Mouse (Mus musculus): ENCODE data around the gene Rin1. TPM values are rescaled to one million over a fixed set of nuclear protein-coding genes. Genes with fewer than 3 reads are reported as not detected.
"Not testable (repeated sequence)": the region's sequence is repeated elsewhere in the genome, so short reads cannot be mapped to it uniquely, and the experiment has no call there.

The Rin1 gene
- polyA plus RNA-seq, 1 experiment from 2014 or later = 1.4 TPM

- H3K4me1 ChIP-seq = peaks cover 58% of the 10 kb centered on the region
- H3K4me3 ChIP-seq = peak overlapping the region; percentile 31
- H3K36me3 ChIP-seq = no peaks in the 10 kb centered on the region
- H3K9ac ChIP-seq = peak overlapping the region; percentile 57
- H3K4me2 ChIP-seq (replicated peaks) = peak overlapping the region; percentile 64
- WGBS = under 1% methylated on average over 40 of the region's 40 CpGs
- H3K27ac ChIP-seq = peak overlapping the region; percentile 87
- ATAC-seq (ENCODE audit: low FRiP score) = peak; percentile 82
- H3K27me3 ChIP-seq = peaks cover 48% of the 10 kb centered on the region
- H3K9me3 ChIP-seq (replicated peaks) = no peaks in the 10 kb centered on the region
Measured at GRCm38 (mm10) chr19:5071545-5072369, 21.5 kb downstream of the Rin1 start.

GRCm38 (mm10) chr19:5072389-5073019, 22.2 kb downstream of the Rin1 start:
- H3K9me3 ChIP-seq (replicated peaks) = no peaks in the 10 kb centered on the region
- H3K27ac ChIP-seq = peak overlapping the region; percentile 87
- H3K9ac ChIP-seq = peak overlapping the region; percentile 57; the same call in 1 of the 2 replicates
- H3K4me2 ChIP-seq (replicated peaks) = peak overlapping the region; percentile 64
- peaks cover 41% of the 10 kb centered on the region for H3K27me3 ChIP-seq
- ATAC-seq (ENCODE audit: low FRiP score) = peak; percentile 23
- peaks cover 51% of the 10 kb centered on the region for H3K4me1 ChIP-seq
- H3K36me3 ChIP-seq = no peaks in the 10 kb centered on the region
- WGBS = 3% methylated on average over 20 of the region's 20 CpGs
- H3K4me3 ChIP-seq = peak overlapping the region; percentile 31

GRCm38 (mm10) chr19:5073028-5073427, 22.7 kb downstream of the Rin1 start:
- H3K4me2 ChIP-seq (replicated peaks) = peak overlapping the region; percentile 64
- peak; percentile 38; the same call in 1 of the 2 replicates for ATAC-seq (ENCODE audit: low FRiP score)
- H3K36me3 ChIP-seq = no peaks in the 10 kb centered on the region
- 2% methylated on average over 15 of the region's 15 CpGs for WGBS
- H3K4me3 ChIP-seq = peak overlapping the region; percentile 10; the same call in 1 of the 2 replicates
- H3K27me3 ChIP-seq = peaks cover 36% of the 10 kb centered on the region
- H3K4me1 ChIP-seq = peaks cover 46% of the 10 kb centered on the region
- H3K27ac ChIP-seq = peak overlapping the region; percentile 87; the same call in 1 of the 2 replicates
- no peak overlapping the region for H3K9ac ChIP-seq
- no peaks in the 10 kb centered on the region for H3K9me3 ChIP-seq (replicated peaks)

- Histone ChIP-seq H3K27ac (no peak overlapping the region), H3K4me2 (replicated peaks) (no peak overlapping the region), H3K9ac (no peak overlapping the region), H3K4me3 (no peak overlapping the region), H3K4me1 (peaks cover 41% of the 10 kb centered on the region), H3K36me3 (no peaks in the 10 kb centered on the region), H3K9me3 (replicated peaks) (no peaks in the 10 kb centered on the region), H3K27me3 (peaks cover 32% of the 10 kb centered on the region)
- ATAC-seq (ENCODE audit: low FRiP score) = no peak
- WGBS = 45% methylated on average over 5 of the region's 5 CpGs
Measured at GRCm38 (mm10) chr19:5073518-5073917, 23.2 kb downstream of the Rin1 start.

- Histone ChIP-seq H3K9ac (no peak overlapping the region), H3K27me3 (peaks cover 57% of the 10 kb centered on the region), H3K27ac (no peak overlapping the region), H3K4me2 (replicated peaks) (no peak overlapping the region), H3K9me3 (replicated peaks) (no peaks in the 10 kb centered on the region), H3K4me1 (no peaks in the 10 kb centered on the region), H3K4me3 (no peak overlapping the region), H3K36me3 (no peaks in the 10 kb centered on the region)
- ATAC-seq (ENCODE audit: low FRiP score) = no peak
- 89% methylated on average over 1 of the region's 1 CpGs for WGBS
Measured at GRCm38 (mm10) chr19:5079279-5079678, 29.0 kb downstream of the Rin1 start.

- no peak overlapping the region for H3K27ac ChIP-seq
- H3K4me3 ChIP-seq = no peak overlapping the region
- no peaks in the 10 kb centered on the region for H3K36me3 ChIP-seq
- WGBS = 67% methylated on average over 18 of the region's 18 CpGs
- H3K9me3 ChIP-seq (replicated peaks) = no peaks in the 10 kb centered on the region
- H3K4me2 ChIP-seq (replicated peaks) = no peak overlapping the region
- peaks cover 9% of the 10 kb centered on the region for H3K4me1 ChIP-seq
- no peak for ATAC-seq (ENCODE audit: low FRiP score)
- peaks cover 75% of the 10 kb centered on the region for H3K27me3 ChIP-seq
- H3K9ac ChIP-seq = no peak overlapping the region
Measured at GRCm38 (mm10) chr19:5082005-5082404, 31.7 kb downstream of the Rin1 start.

- no peak overlapping the region for H3K9ac ChIP-seq
- WGBS = 75% methylated on average over 24 of the region's 24 CpGs
- H3K27ac ChIP-seq = no peak overlapping the region
- peaks cover 75% of the 10 kb centered on the region for H3K27me3 ChIP-seq
- H3K36me3 ChIP-seq = no peaks in the 10 kb centered on the region
- no peak overlapping the region for H3K4me2 ChIP-seq (replicated peaks)
- H3K9me3 ChIP-seq (replicated peaks) = no peaks in the 10 kb centered on the region
- peaks cover 13% of the 10 kb centered on the region for H3K4me1 ChIP-seq
- no peak overlapping the region for H3K4me3 ChIP-seq
- ATAC-seq (ENCODE audit: low FRiP score) = no peak
Measured at GRCm38 (mm10) chr19:5082596-5082995, 32.3 kb downstream of the Rin1 start.

GRCm38 (mm10) chr19:5083961-5084833, 33.9 kb downstream of the Rin1 start:
- Histone ChIP-seq H3K4me2 (replicated peaks) (peak overlapping the region; percentile 83), H3K4me1 (peaks cover 19% of the 10 kb centered on the region), H3K27ac (no peak overlapping the region), H3K9me3 (replicated peaks) (no peaks in the 10 kb centered on the region), H3K4me3 (peak overlapping the region; percentile 49), H3K9ac (peak overlapping the region; percentile 63; the same call in 1 of the 2 replicates), H3K36me3 (no peaks in the 10 kb centered on the region), H3K27me3 (peaks cover 71% of the 10 kb centered on the region)
- no peak for ATAC-seq (ENCODE audit: low FRiP score)
- 71% methylated on average over 3 of the region's 3 CpGs for WGBS

- no peak for ATAC-seq (ENCODE audit: low FRiP score)
- H3K4me2 ChIP-seq (replicated peaks) = peak overlapping the region; percentile 83
- no peak overlapping the region for H3K27ac ChIP-seq
- peaks cover 23% of the 10 kb centered on the region for H3K4me1 ChIP-seq
- peak overlapping the region; percentile 49 for H3K4me3 ChIP-seq
- 0 out of 2 replicates have a peak, but pooled peaks cover 2% of the 10 kb centered on the region for H3K36me3 ChIP-seq
- peak overlapping the region; percentile 63 for H3K9ac ChIP-seq
- no peaks in the 10 kb centered on the region for H3K9me3 ChIP-seq (replicated peaks)
- WGBS = 4% methylated on average over 15 of the region's 15 CpGs
- H3K27me3 ChIP-seq = peaks cover 68% of the 10 kb centered on the region
Measured at GRCm38 (mm10) chr19:5084834-5085144, 34.5 kb downstream of the Rin1 start.

GRCm38 (mm10) chr19:5085145-5085863, 35.0 kb downstream of the Rin1 start, which contains the start of gene Tmem151a:
Gene Tmem151a, minus strand, starts transcription at chr19:5085531.
- under 1% methylated on average over 63 of the region's 69 CpGs for WGBS
- ATAC-seq (ENCODE audit: low FRiP score) = no peak
- Histone ChIP-seq H3K4me1 (peaks cover 23% of the 10 kb centered on the region), H3K27me3 (peaks cover 63% of the 10 kb centered on the region), H3K9me3 (replicated peaks) (no peaks in the 10 kb centered on the region), H3K4me2 (replicated peaks) (peak within 1 kb of the TSS; percentile 83), H3K4me3 (peak within 1 kb of the TSS; percentile 49), H3K9ac (peak within 1 kb of the TSS; percentile 63), H3K36me3 (peaks cover 5% of the 10 kb centered on the region; the same call in 1 of the 2 replicates), H3K27ac (no peak within 1 kb of the TSS)

GRCm38 (mm10) chr19:5086533-5086932, 36.3 kb downstream of the Rin1 start:
- not testable (repeated sequence) for H3K27ac ChIP-seq; H3K9me3 ChIP-seq (replicated peaks); H3K4me3 ChIP-seq; H3K4me2 ChIP-seq (replicated peaks); H3K9ac ChIP-seq; ATAC-seq (ENCODE audit: low FRiP score)
- 58% methylated on average over 4 of the region's 4 CpGs for WGBS
- Histone ChIP-seq H3K27me3 (peaks cover 51% of the 10 kb centered on the region), H3K36me3 (peaks cover 15% of the 10 kb centered on the region), H3K4me1 (peaks cover 23% of the 10 kb centered on the region)
